Comparison of ENCODE assay signal across 24 mouse cellular contexts in the genomic region with DNA sequence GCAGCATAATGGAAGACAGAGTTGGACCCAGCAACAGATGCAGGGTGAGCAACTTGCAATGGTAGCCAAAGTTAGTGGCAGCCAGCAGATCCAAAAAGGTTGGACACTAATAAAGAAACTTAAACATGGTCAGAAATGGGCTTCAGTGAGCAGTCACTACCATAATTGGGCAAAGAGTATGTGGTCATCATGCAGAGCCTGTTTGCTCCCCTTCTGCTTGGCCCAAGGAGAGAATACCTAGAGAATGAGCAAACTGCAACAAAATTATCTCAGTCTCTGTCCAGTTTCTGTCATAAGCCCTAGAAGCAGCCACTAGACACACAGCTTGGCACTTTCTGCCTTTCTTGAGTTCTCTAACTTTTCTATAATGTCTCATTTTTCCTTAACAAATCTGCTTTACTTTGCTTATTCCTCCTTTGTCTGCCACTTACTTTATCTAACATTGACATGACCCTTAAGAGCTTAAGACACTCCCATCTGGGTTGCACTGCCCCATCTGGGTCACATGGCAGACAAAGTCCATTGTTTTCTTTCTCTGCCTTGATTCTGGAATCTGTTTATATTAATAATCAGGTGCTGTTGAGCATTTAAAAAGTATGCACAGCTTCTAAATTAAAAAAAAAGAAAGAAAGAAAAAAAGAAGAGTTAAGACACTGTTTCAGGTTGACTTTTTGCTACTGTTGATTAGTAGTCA. TPM values are rescaled to one million over a fixed set of nuclear protein-coding genes. Genes with fewer than 3 reads are reported as not detected.
DNase-seq lines count a peak whose midpoint lies in the region; ATAC-seq and TF ChIP-seq lines count a peak whose summit lies in the region.
"Had no signal": no experiment of that assay in that cellular context is flagged by ENCODE, and none has a peak within 500 bp of the region (broad histone marks: within the 10 kb centered on the region; RNA-seq: fewer than 3 reads in every experiment).

No protein-coding gene starts in this region.

- no peak for TF ChIP-seq POLR2A in kidney, adult 2 months (IDR thresholded peaks at IDR 0.05; ENCODE audit: low read depth, low read length)
- TF ChIP-seq POLR2A in myocyte (IDR thresholded peaks at IDR 0.05; ENCODE audit: insufficient read length, low read depth): no peak

- no peak overlapping the region for H3K4me3 ChIP-seq in kidney, adult 2 months (ENCODE audit: insufficient read depth, low read depth, low read length)
- H3K4me3 ChIP-seq in C2C12 (ENCODE audit: insufficient read depth, poor library complexity, severe bottlenecking): no peak overlapping the region
- no peak overlapping the region for H3K4me3 ChIP-seq in myocyte
- H3K4me3 ChIP-seq: embryonic facial prominence, embryonic 10.5 days; erythroblast, embryonic 14.5 days; forebrain, embryonic 15.5 days had no signal

- H3K79me3 ChIP-seq in C2C12 (ENCODE audit: low read depth): no peaks in the 10 kb centered on the region

- H3K27ac ChIP-seq in kidney, adult 2 months (ENCODE audit: insufficient read depth, low read depth, low read length): no peak overlapping the region
- H3K27ac ChIP-seq: embryonic facial prominence, embryonic 10.5 days; forebrain, embryonic 15.5 days; kidney, postnatal 0 days had no signal

- H3K4me1 ChIP-seq in kidney, adult 2 months (ENCODE audit: control insufficient read depth, insufficient read depth, low read length): no peaks in the 10 kb centered on the region
- H3K4me1 ChIP-seq: embryonic facial prominence, embryonic 10.5 days; forebrain, embryonic 15.5 days had no signal

- no peak for ATAC-seq in CD4-positive, CD25-positive, alpha-beta regulatory T cell, adult 4 months
- ATAC-seq: hindbrain, embryonic 16.5 days; liver, postnatal 0 days had no signal

- H3K27me3 ChIP-seq in kidney, adult 2 months (replicated peaks; ENCODE audit: control insufficient read depth, insufficient read depth, low read length): no peaks in the 10 kb centered on the region
- H3K27me3 ChIP-seq in C2C12 (ENCODE audit: control insufficient read depth, insufficient read depth, insufficient read length) (no peaks in the 10 kb centered on the region), myocyte (ENCODE audit: control insufficient read depth, insufficient read depth, insufficient read length) (no peaks in the 10 kb centered on the region)
- H3K27me3 ChIP-seq: CH12.LX; forebrain, embryonic 15.5 days had no signal

- H3K79me2 ChIP-seq in C2C12 (ENCODE audit: control insufficient read depth, insufficient read depth): no peaks in the 10 kb centered on the region
- peaks cover 5% of the 10 kb centered on the region for H3K79me2 ChIP-seq in myocyte (ENCODE audit: control insufficient read depth, insufficient read depth)

- TF ChIP-seq CTCF in kidney, adult 2 months (conservative IDR thresholded peaks at IDR 0.05; ENCODE audit: insufficient read depth, insufficient read length, low read depth, low read length): no peak
- no peak for TF ChIP-seq CTCF in C2C12 (IDR thresholded peaks at IDR 0.05; ENCODE audit: control insufficient read depth, insufficient read depth, insufficient read length)

- H3K36me3 ChIP-seq in kidney, adult 2 months (ENCODE audit: control insufficient read depth, insufficient read depth, low read length): no peaks in the 10 kb centered on the region
- peaks cover 15% of the 10 kb centered on the region for H3K36me3 ChIP-seq in C2C12 (ENCODE audit: control insufficient read depth, insufficient read depth)
- no peaks in the 10 kb centered on the region for H3K36me3 ChIP-seq in myocyte (ENCODE audit: control insufficient read depth, insufficient read depth)
- H3K36me3 ChIP-seq: forebrain, embryonic 15.5 days had no signal

- no peak overlapping the region for H3K4me2 ChIP-seq in myocyte (ENCODE audit: low read depth)
- H3K4me2 ChIP-seq: forebrain, embryonic 15.5 days had no signal

- no peak overlapping the region for H3ac ChIP-seq in C2C12 (ENCODE audit: control insufficient read depth, insufficient read length, low read depth)
- H3ac ChIP-seq in myocyte (ENCODE audit: control insufficient read depth, insufficient read length): no peak overlapping the region

- peak; percentile 44 for DNase-seq in kidney, adult 2 months
- no peak for DNase-seq in kidney, adult 18-20 months
- peak; percentile 37 for DNase-seq in 3T3-L1 (ENCODE audit: low read depth, low spot score)
- DNase-seq in left cerebral cortex, adult 8-10 months (ENCODE audit: low spot score in 2 of 2): no peak
- DNase-seq: adrenal gland, postnatal 25 days; cerebellum, adult 18-20 months; cerebellum, postnatal 36 days; heart, postnatal 4 days; liver, postnatal 0 days; midbrain, embryonic 14.5 days; right cerebral cortex, postnatal 4 days; thymus, postnatal 14 days had no signal

TF ChIP-seq in C2C12, 6 proteins besides CTCF, POLR2A, EP300 and RAD21:
- TF ChIP-seq CEBPB (IDR thresholded peaks at IDR 0.05; ENCODE audit: low read depth): no peak
- peak; percentile 25 for TF ChIP-seq USF1 (IDR thresholded peaks at IDR 0.05; ENCODE audit: low read depth)
- no peak for TF ChIP-seq MYOG (IDR thresholded peaks at IDR 0.05; ENCODE audit: control insufficient read depth, extremely low read depth, insufficient read length)
- no peak for TF ChIP-seq MAX (IDR thresholded peaks at IDR 0.05)
- TF ChIP-seq MYOD1 (IDR thresholded peaks at IDR 0.05; ENCODE audit: control insufficient read depth, insufficient read length, low read depth): no peak

TF ChIP-seq in myocyte, 11 proteins besides CTCF, POLR2A, EP300 and RAD21:
- TF ChIP-seq USF1 (IDR thresholded peaks at IDR 0.05; ENCODE audit: low read depth): peak; percentile 72
- TF ChIP-seq MYOD1 (IDR thresholded peaks at IDR 0.05; ENCODE audit: control insufficient read depth in 1 of 3, insufficient read length in 2 of 3, low read depth in 2 of 3): no peak
- TF ChIP-seq REST (IDR thresholded peaks at IDR 0.05; ENCODE audit: insufficient read depth, insufficient read length): no peak
- no peak for TF ChIP-seq TCF12 (IDR thresholded peaks at IDR 0.05; ENCODE audit: insufficient read depth, poor library complexity, severe bottlenecking)
- TF ChIP-seq CEBPB (IDR thresholded peaks at IDR 0.05; ENCODE audit: insufficient read depth, poor library complexity, severe bottlenecking): no peak
- no peak for TF ChIP-seq MYOG (IDR thresholded peaks at IDR 0.05; ENCODE audit: control insufficient read depth in 1 of 3, insufficient read depth in 1 of 3, insufficient read length in 2 of 3, low read depth in 2 of 3)
- TF ChIP-seq SRF (IDR thresholded peaks at IDR 0.05; ENCODE audit: control insufficient read depth, insufficient read length, low read depth): peak; percentile 72
- TF ChIP-seq TCF3 (IDR thresholded peaks at IDR 0.05; ENCODE audit: insufficient read length, low read depth): no peak
- TF ChIP-seq POLR2AphosphoS2 (IDR thresholded peaks at IDR 0.05; ENCODE audit: insufficient read length, low read depth): no peak
TF ChIP-seq in myocyte: peak in this region for 2.

RNA-seq across cellular contexts. Expression of a gene that starts 8.8 kb away (rescaled TPM):
- 0.17 and 0.34 TPM in 2 replicates for polyA plus RNA-seq in kidney, adult 2 months (2012; rRNA removed)
- 11.2 TPM for polyA plus RNA-seq in C2C12 (2012; fragmentation: generic; extraction: Trizol)
- polyA plus RNA-seq in myocyte (2012; fragmentation: generic; extraction: Trizol): 6.3 TPM
- total RNA-seq in left cerebral cortex, adult 8-10 months (2022): 1 to 10 TPM; 1.1 to 1.5 (median 1.3) TPM
- 1 to 10 TPM; 3.0 to 4.0 TPM for polyA plus RNA-seq in CD4-positive, CD25-positive, alpha-beta regulatory T cell, adult 4 months (2017; shearing (Covaris generic))

RNA-seq across cellular contexts. Expression of a gene that starts 9.1 kb away (rescaled TPM):
- 1.3 and 2.3 TPM in 2 replicates for polyA plus RNA-seq in kidney, adult 2 months (2012; rRNA removed)
- polyA plus RNA-seq in C2C12 (2012; fragmentation: generic; extraction: Trizol): 3.5 TPM
- 3.0 TPM for polyA plus RNA-seq in myocyte (2012; fragmentation: generic; extraction: Trizol)
- total RNA-seq in left cerebral cortex, adult 8-10 months (2022): 10 to 100 TPM; 21.7 to 25.9 (median 24.8) TPM
- 10 to 100 TPM; 48.0 to 55.4 TPM for polyA plus RNA-seq in CD4-positive, CD25-positive, alpha-beta regulatory T cell, adult 4 months (2017; shearing (Covaris generic))

RNA-seq across cellular contexts. Expression of a gene that starts 36.0 kb away (rescaled TPM):
- 8.8 and 10.9 TPM in 2 replicates for polyA plus RNA-seq in kidney, adult 2 months (2012; rRNA removed)
- polyA plus RNA-seq in C2C12 (2012; fragmentation: generic; extraction: Trizol) (4.6 TPM), myocyte (2012; fragmentation: generic; extraction: Trizol) (19.5 TPM)
- total RNA-seq in left cerebral cortex, adult 8-10 months (2022): 1 to 10 TPM; 5.1 to 9.6 (median 8.3) TPM
- under 1 TPM; 0.16 to 0.30 TPM for polyA plus RNA-seq in CD4-positive, CD25-positive, alpha-beta regulatory T cell, adult 4 months (2017; shearing (Covaris generic))
- total RNA-seq: CH12.LX; granulocyte monocyte progenitor cell, adult 5-6 weeks; megakaryocyte progenitor cell, adult 5-6 weeks; neutrophil, adult 5-6 weeks had no signal
- polyA plus RNA-seq: erythroblast, embryonic 14.5 days had no signal

RNA-seq across cellular contexts. Expression of a gene that starts 38.1 kb away (rescaled TPM):
- polyA plus RNA-seq in kidney, adult 2 months (2012; rRNA removed): 16.9 and 19.5 TPM in 2 replicates
- polyA plus RNA-seq in C2C12 (2012; fragmentation: generic; extraction: Trizol): 58.7 TPM
- polyA plus RNA-seq in myocyte (2012; fragmentation: generic; extraction: Trizol): 128 TPM
- total RNA-seq in left cerebral cortex, adult 8-10 months (2022): 10 to 100 TPM; 51.0 to 76.0 (median 64.3) TPM
- 10 to 100 TPM; 34.9 to 48.6 TPM for polyA plus RNA-seq in CD4-positive, CD25-positive, alpha-beta regulatory T cell, adult 4 months (2017; shearing (Covaris generic))

Comparison
In these comparisons a context has a peak if more than half of its experiments do, and no peak if none do; other contexts are left out.
1. DNase-seq: peak in kidney, adult 2 months (single experiment) and 3T3-L1 (single experiment); none in kidney, adult 18-20 months (single experiment) and left cerebral cortex, adult 8-10 months (0 of 2).
2. RNA of a gene that starts 9.1 kb away (polyA plus RNA-seq): 48.0 to 55.4 TPM in CD4-positive, CD25-positive, alpha-beta regulatory T cell, adult 4 months; 3.5 TPM in C2C12 (single experiment), 3.0 TPM in myocyte (single experiment) and 1.3 to 2.3 TPM in kidney, adult 2 months; every median in the first group is over 10 times any median in the second.